Mouse (Mus musculus) lung, adult 18-20 months (tissue): ENCODE data around the gene Chd9.

ENCODE experiments used
- DNase-seq, 2 experiments: peaks; one replicate each; pipeline ENCODE4 v3.0.0; 2022; ENCODE audit warnings: mixed read lengths in 2 of 2

Chd9 gene

GRCm38 (mm10) chr8:91089601-91090000, 261.4 kb downstream of the Chd9 start:
- no peak for DNase-seq

GRCm38 (mm10) chr8:91094135-91094534, 266.0 kb downstream of the Chd9 start:
- no peak for DNase-seq

GRCm38 (mm10) chr8:91098106-91098505, 270.0 kb downstream of the Chd9 start:
- no peak for DNase-seq
